Mouse (Mus musculus) gastrocnemius, postnatal 36 days (tissue): ENCODE data around the gene Arfgef3. TPM values are rescaled to one million over a fixed set of nuclear protein-coding genes. Genes with fewer than 3 reads are reported as not detected.

ENCODE experiments used
- DNase-seq, 2 experiments: peaks; one replicate each; pipeline ENCODE4 v3.0.0; 2022
- intact Hi-C: fragments of 180-260 bp; cut with DNase I; formaldehyde crosslinking; loops from one replicate; pipeline ENCODE4 v1.15.1; 2025
- long read RNA-seq, 2 experiments: library from polyadenylated mRNA; stranded (forward); transcript quantifications; one replicate each; pipeline ENCODE4 v2.0.0; 2021
- total RNA-seq, 2 experiments: library from RNA; stranded (reverse); gene quantifications; 2 replicates each; pipeline ENCODE4 v1.2.3; 2021

The Arfgef3 gene
- total RNA-seq, result under 1 TPM; 0.39 to 0.41 TPM
- long read RNA-seq, experiment 1, result 0 reads
- long read RNA-seq, experiment 2, result 0 reads

DNA sequence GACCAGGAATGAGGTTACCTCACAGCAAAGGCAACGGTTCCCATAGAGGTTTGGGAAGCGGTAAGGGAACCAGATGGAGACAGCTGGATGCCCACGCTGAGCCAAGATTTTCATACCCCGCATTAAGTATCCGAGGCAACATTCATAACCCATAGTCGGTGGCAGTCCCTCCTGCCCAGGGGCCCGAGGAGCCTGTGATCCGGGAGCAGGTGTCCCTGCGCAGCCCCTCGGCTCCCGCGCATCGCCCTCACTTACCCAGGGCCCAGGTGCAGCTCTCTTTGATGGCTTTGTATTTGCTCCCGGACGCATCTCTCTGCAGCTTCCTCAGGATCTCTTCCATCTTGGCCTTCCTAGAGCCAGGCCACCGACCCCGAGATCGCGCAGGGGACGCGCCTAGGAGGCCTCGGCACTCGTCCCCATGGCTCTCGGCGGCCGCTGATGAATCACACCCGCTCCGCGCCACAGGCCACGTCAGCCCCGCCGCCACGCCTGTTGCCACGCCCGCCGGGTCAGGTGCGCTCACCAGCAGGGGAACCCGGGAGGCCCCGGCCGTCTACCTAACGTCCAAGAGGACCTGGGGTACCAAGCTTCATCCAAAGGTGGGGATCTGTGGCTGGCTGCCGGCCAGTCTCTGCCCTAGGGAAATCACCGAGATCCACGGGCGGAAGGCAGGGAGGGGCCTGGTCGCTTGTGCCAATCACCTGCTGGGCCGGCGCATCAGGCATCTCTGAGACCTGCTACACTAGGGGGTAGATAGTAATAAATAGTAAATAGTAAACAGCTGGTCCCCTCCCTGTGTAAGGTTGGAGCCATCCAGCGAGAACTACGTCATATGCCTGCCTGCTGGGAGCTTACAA lies at the start of gene Arfgef3:
Gene Arfgef3 (minus strand): TSS at position 664 of the 857 bp plus-strand sequence.
- intact Hi-C loops, result no loop called here
- peak; percentile 27 to 28 for DNase-seq

DNA sequence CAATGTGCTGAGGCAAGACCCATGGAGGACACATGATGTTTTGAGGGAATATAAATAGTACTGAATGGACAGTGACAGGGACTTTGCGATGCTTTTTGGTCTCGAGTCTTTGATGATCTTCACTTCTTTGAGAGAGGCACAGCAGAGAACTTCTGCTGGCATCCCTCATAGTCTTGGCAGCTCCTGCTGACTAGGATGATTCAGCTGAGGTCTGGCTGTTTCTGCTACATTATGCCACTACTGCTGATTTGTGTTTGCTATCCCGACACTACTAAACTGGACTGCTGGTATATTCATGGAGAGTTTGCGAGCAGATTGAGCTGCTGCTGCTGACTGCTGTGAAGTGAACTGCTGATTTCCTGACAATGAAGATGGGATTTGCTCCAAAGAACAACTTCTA lies 46.3 kb upstream of the Arfgef3 start:
- intact Hi-C loops, result no loop called here
- no peak for DNase-seq

DNA sequence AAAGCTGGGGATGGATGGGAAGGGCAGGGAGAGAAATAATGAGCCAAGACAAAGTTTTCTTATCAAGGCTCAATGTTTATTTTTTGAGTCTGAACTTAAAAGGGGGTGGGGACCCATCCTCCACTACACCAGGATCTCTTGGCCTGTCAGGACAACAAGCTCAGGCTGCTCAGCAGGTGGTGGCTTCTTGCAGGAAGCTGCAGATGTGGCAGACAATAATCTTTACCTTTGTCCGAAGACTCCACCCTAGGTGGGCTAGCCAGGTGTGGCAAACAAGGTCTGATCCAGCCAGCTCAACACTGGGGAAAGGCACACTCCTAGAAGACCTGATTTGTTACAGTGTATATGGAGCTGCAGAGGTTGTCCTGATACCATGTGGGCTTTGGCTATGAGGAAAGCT lies 44.9 kb upstream of the Arfgef3 start:
- no peak for DNase-seq
- intact Hi-C loops, result no loop called here

DNA sequence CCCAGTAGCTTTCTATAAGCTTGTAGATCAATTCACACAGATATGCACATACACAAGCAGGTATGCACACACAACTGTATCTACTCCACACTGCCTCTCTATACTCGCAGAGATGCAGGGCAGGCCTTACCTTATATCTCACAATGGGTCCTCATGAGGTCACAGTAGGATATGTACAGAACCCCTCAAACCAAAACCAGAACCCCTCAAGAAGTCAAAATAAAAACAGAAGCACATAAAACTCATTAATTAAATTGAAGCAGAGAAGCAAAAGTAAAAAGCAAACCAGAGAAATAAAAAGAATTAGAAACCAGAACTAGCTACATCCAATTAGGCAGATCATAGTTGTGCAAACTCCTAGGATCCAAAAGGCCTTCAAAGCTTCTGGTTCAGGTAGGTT lies 42.9 kb upstream of the Arfgef3 start, which contains the start of gene Gm4922:
Gene Gm4922 (minus strand): TSS at position 101 of the 400 bp plus-strand sequence.
- no peak for DNase-seq
- intact Hi-C loops, result no loop called here

DNA sequence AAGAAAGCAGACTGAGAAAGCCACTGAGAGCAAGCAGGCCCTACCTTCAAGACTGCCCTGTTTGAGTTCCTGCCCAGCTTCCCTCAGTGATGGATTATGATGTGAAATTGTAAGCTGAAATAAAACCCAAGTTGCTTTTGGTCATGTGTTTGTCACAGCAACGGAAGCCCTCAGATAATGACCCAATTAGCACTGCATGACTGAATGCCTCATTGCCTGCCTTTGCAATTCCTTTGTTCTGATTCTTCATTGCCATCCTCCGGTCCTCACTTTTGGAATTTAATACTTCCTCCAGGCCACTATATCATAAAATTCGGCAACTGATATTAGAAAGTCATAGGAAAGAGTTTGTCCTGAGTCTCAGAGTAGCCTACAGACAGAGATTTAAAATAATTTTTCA lies 33.8 kb upstream of the Arfgef3 start:
- DNase-seq, result no peak
- intact Hi-C loops, result no loop called here

DNA sequence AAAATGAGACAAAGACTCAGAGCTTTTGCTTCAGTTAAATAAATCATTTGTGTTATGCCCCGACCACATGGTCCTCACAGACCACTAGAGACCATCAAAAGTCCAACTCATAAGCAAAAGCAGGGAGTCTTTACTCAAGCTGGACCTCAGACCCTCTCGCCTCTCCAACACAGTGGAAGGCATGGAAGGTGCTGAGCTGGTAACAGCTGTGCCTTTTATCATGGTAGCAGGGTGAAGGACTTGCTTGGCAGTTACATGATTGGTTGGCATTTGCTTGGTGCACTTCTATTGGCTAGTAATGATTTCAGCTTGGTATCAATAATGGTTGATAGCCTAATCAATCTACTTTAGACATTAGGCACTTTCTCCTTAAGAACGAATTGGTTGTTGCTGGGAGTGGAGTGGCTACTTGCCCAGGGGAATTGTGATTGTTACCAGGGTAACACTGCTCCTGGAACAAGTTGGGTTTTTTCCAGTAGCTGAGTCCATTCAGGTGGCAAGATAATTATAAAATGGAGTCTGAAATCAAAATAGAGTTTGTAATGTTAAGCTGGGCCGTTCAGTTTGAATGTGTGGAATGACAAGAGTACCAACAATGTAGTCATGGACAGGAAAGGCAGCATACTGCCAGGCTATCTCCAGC lies 28.9 kb upstream of the Arfgef3 start:
- intact Hi-C loops, result no loop called here
- DNase-seq, result no peak

DNA sequence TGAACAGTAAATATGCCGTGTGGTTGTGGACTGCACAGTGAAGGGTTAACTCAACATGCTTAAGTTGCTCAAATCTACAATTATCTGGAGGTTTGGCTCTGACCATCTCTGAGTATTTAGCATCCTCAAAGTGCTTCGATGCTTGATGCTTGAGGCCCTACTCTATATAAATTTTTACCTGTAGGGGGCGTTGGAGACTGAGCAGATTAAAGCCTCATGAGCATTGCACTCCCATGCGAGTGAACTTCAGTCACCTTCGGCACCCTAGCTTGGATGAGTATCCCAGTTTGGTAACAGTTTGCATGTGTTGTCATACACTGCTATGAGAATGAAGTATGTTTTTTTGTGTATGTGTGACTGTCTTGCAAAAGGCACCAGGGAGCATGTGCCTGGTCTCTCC lies 26.2 kb upstream of the Arfgef3 start:
- intact Hi-C loops, result no loop called here
- no peak for DNase-seq

DNA sequence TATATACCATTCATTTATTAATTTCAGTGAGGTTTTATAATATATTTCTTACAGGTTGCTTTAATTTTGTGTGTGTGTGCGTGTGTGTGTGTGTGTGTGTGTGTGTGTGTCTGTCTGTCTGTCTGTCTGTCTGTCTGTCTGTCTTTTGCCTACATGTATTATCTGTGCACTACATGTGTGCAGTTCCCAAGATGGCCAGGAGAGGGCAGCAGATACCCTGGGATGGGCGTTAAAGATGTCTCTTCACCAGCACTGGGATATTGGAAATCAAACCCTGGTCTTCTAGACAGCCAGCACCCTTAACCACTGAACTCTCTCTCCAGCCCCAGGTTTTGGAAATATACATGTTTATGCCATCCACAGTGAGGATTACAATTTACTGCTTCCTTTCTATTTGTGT lies 16.5 kb upstream of the Arfgef3 start:
- intact Hi-C loops, result no loop called here

DNA sequence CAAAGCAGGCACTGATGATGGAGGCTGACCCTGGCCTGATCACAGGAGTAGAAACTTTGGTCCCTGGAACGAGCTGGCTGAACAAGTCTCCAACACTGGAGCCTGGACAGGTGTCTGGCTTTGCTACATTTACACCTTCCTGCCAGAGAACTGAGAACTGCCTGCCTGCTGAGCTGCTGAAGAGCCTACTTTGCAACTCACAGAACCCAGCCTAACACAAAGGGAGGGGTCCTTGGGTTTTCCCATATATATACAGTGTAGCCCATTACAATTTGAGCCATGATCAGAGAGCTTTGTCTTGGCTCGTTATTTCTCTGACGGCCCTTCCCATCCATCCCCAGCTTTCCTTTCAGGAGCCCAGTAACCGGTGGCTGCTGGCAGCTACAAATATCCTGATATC lies 6.3 kb upstream of the Arfgef3 start:
- DNase-seq, result no peak
- intact Hi-C loops, result no loop called here

More for the DNA sequence above, 16.5 kb upstream of the Arfgef3 start:
- DNase-seq, result no peak

DNA sequence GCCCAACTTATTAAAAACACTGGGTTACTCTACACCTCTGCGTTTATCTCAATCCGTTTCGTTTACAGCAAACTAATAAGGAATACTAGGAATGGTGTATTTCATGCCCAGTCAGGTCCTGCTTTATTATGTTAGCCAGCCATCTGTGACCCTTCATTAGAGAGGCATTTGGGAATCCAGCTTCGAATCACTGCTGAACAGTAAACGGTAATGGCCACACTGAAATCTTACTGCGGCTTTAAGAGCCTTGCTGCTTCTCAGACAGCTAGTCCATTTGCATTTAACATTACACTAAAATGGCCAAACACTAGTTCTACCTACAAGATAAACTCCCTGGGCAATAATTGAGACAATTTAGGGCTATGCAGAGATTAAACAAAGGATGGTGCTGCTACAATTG lies 1.7 kb downstream of the Arfgef3 start:
- DNase-seq, result no peak
- intact Hi-C loops, result no loop called here

DNA sequence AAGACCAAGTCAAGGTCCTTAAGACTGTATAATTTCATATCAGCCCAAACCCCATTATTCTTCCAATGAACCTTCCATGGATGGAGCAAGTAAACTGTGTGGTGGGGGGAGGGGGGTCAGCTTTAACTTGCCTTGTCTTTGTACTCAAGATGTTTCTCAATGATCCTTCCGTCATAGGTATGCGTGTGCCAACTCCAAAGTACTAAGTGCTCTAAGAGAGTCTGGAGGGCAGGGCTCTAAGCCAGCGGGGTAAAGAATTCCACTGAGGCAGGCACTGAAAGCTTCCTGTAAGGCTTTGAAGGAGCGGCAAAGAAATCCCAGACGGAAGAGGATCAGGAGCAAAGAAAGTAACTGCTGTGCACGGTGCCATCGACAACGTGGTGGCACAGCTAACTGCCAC lies 2.7 kb downstream of the Arfgef3 start:
- intact Hi-C loops, result no loop called here
- DNase-seq, result no peak

DNA sequence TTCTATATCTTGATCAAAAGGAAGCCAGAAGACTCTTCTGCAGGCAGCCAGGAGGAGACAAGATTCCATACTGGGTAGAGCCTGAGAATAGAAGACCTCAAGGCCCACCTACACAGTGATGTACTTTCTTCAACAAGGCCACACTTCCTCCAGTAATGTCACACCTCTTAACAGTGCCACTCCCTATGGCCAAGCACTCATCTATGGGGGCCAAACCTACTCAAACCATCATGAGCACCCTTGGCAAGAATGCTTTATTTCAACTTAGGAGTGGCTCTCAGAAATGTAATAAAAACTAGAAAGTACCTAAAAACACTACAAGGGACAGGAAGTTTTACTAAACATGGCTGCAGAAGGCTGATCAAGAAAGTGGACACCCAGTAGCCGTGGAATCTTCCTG lies 15.2 kb downstream of the Arfgef3 start:
- no peak for DNase-seq
- intact Hi-C loops, result no loop called here

DNA sequence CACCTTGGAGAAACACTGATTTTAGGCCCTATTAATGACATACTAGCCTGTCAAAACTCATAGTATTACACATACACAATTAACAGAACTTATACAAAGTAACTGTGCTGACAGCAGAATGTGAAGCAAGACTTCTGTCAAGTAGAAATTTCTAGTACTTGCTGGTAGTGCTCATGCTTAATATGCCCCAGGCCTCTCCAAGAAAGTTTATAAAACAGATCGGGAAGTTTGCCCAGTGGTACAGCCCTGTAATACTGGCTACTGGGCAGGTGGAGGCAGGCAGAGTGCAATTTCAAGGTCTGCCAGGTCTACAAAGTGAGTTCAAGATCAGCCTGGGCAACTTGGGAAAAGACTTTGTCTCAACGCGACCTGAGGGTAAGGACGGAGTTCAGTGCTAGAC lies 32.3 kb downstream of the Arfgef3 start:
- intact Hi-C loops, result no loop called here

DNA sequence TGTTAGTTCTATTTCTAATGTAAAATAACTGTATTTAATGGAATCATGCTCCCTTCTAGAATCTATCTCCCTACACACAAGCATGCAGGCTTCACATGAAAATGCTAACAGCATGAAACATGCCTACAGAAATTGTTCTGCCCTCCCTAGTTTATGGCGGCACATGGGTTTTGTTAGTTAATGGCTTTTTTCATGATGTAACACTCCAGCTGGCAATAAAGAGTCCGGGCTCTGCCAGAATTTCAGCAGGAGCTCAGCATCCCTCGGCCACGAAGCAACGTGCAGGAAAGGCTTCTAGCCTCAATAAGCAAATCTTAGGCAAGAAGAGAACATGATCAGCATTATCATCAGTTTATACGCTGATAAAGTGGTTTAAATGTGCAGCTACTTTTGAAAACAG lies 32.8 kb downstream of the Arfgef3 start:
- DNase-seq, result no peak
- intact Hi-C loops, result no loop called here

More for the DNA sequence above, 32.3 kb downstream of the Arfgef3 start:
- DNase-seq, result no peak

DNA sequence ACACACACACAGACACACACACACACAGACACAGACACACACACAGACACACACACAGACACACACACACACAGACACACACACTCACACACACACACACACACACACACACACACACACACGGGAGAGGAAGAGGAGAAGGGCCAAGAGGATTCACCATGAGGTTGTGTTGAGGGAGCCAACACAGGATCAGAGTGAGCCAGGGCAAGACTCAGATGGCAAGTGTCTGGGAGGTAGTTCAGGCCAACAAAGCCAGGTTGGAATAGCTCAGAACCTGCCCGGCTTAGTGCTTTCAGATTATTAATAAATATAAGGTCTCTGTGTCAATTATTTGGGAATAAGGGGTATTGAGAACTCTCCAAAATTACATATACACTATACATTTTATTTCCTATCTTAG lies 33.9 kb downstream of the Arfgef3 start:
- no peak for DNase-seq
- intact Hi-C loops, result no loop called here

DNA sequence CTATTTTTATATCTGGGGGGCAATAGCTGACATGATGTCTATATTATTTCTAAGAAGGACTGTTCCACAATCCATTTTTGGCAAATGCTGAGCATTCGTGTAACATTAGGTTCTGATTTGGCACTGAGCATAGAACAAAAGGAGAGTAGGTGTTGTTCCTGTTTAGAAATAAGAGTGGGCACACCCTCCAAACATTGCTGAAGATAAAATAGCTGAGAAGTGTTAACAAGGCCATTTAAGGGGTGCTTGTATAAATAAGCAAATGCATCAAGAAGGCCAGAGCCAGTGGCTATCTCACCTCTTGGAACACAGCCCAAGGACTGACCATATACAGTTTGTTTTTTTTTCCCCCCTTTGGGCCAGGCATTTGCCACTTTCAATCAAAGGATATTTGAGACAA lies 35.1 kb downstream of the Arfgef3 start:
- no peak for DNase-seq
- intact Hi-C loops, result no loop called here

DNA sequence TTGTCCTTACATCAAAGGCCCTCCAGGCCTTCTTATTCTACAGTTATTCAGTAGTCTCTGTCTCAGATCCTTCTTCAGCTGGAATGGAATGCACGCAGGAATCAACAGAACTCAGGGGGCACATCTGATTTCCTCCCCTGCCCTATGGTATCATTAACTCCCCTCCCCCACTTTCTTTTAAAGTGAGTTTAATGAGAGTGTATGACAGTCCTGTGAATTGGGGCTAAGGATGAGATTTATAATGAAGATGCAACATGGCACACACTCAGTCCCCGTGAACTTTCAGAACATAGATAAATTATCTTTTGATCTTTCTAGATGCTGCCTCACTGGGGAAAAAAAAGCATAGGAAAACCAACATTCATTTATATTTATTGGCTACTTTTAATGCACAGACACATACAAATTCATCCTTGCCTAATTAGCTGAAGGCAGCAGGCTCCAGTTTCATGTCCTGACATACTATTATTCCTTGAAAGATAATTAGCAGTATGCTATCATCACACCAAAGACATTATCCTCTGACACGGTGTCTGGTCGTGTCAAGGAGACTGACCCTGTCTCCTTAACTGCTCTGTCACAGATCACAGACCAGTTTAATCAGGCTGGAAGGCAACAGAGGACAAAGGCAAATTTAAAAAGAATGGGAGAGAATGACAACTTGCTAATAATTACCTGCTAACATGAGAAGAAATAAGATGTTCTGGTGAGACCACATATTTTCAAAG lies 39.2 kb downstream of the Arfgef3 start:
- intact Hi-C loops, result no loop called here
- no peak for DNase-seq

DNA sequence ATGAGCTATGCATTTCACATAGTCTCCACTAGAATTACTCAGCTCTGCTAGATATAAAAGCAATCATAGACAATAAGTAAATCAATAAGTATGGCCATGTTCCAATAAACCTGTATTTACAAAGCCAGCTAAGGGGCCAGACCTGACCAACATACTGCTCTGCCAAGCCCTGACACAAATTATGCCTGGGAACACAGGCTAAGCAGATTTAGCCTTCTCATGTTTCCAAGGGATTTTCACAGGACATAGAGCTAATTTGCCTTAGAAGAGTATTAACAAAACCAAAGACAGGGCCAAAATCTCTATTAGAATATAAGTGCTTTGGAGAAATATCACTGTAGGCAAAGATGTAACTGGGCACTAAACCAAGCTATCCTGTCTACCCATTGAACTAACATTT lies 42.2 kb downstream of the Arfgef3 start:
- intact Hi-C loops, result no loop called here
- no peak for DNase-seq

DNA sequence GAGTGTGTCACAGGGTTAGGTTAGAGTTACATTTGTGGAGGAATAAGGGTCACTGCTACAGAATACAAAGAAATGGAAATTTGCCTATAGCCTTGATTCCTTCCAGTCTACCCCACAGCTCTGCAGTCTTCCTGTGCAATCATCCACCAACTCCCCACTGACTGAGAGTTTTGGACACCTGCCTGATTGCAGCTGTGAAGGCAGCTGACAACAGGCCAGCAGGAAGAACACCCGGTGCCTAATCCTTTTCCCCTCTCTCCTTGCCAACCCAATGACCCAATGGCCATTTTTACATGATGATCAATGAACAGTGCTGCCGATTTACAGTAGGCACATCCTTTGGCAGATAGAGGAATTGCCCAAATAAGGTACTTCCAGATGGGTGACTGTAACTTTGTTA lies 43.6 kb downstream of the Arfgef3 start:
- DNase-seq, result no peak
- intact Hi-C loops, result no loop called here

DNA sequence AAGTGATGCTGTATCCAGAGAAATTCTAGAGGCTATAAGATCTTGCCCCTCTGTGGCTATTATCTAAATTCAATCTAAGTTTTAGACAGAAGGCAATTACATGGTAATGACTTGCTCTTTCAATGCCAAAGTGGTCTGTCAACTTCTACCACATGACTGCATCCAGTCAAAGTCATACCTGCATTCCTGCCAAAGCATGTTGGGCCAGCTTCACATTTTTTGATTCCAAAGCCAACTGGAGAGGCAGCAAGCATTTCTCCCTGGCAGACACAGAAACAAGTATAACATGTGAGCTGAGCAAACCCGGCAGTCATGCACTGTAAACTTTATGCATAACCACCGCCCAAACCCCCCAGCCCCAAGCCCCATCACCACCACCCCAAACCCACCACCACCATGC lies 44.6 kb downstream of the Arfgef3 start:
- intact Hi-C loops, result no loop called here
- DNase-seq, result no peak

DNA sequence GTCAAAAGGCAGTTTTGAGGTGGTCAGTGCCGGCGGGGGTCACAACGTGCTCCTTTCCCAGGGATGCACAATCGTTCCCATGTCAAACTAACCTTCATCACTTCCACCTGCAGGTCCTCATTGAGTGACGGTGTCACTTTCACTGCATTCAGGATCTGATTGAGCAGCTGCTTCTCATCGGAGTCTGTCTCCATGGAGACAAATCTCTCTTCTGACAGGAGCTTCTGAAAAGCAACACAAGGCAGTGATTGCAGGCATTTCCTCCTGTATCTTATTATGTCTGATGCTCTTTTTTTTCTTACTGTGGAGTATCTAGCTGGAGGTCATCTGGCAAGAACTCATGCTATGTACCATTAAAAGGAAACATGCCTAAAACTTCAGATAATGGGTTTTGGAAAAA lies 47.3 kb downstream of the Arfgef3 start:
- DNase-seq, result no peak
- intact Hi-C loops, result no loop called here
